Mouse (Mus musculus) cerebellum, adult 18-20 months (tissue): ENCODE results near the gene Zfp638.
A peak's percentile ranks its signal among the peaks of the same experiment; 100 is the strongest.

Experiments used
- DNase-seq, 2 experiments: peaks; one replicate each; pipeline ENCODE4 v3.0.0; 2021

The Zfp638 gene

DNA sequence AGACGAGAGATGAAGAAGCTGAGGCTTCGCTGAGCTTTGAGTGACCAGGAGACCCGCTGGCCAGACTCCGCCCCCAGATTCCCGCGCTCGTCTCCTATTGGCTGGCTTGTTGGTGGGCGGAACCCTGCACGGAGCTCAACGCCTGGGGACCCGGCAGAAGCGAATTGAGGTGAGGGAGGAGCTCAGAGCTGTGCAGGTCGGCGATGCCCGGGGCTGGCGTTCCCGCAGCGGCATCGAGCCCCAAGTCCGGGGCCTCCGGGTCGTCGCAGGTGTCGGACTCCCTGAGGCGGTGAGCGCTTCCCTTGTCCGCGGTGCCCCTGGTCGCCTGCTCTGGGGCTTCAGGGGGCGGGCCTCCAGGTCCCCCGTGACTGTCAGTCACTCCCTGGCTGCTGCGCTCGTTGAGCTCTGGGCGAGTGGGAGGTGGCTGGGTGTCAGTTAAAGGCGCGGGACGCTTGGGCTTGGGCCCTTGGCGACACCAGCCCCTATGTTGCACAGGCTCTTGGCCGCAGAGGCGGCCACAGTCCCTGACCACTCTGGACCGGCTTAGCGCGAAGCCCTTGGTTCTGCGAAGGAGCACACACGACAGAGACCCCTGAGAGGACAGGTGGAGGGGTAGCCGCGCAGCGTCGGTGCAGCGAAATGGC is at the start of gene Zfp638:
Gene Zfp638 (plus strand): TSS at position 156 of the 644 bp plus-strand sequence.
- peak; percentile 96 for DNase-seq

DNA sequence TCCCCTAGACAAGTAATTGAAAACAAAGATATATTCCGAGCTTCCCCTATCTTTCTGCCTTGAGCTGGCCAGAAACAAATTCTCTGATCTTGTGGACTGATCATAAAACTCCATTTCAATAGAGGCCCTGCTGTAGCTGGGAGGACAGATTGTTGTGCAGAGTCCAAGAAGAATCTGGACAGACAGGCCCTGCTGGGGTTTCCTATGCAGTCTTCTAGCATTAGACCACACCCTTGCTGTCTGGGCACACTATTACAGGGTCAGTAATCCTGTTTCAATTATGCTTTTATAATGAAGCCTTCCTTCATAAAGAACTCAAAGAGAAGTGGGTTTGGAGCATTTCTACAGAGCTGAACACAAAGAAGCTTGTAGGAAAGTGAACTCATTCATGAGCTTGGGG is 47.9 kb upstream of the Zfp638 start:
- no peak for DNase-seq

DNA sequence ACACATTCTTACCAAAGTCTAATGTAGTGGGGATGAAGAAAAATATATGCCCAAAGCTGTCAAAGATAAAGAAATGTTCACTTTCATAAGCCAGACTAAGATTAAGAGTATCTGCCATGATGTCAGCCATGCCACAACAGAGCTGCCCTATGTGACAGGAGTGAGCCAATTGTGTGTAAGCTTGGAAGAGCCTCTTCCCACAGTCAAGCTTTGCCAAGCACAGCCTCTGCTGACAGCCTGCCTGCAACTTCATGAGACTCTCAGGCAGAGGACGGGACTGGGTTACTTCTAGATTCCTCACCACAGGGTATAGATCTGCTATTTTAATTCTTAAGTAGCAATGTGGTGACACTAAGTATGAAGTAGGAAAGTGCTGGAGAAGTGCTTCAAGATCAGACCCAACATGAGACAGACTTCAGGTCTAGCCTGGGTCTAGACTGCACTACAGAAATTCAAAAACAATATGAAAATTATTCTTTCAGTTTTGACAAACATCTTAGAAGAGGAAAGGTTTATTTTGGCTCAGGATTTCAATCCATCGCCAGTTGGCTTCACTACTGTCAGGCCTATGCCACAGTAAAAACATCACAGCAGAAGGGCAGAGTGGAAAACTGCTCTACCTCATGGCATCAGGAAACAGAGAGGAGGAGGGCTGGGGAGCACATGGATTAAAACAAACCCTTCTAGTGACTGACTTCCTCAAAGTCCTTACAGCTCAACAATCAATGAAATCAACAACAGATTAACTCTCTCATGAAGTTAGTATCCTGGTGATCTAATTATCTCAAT is 46.0 kb upstream of the Zfp638 start:
- DNase-seq, result no peak

DNA sequence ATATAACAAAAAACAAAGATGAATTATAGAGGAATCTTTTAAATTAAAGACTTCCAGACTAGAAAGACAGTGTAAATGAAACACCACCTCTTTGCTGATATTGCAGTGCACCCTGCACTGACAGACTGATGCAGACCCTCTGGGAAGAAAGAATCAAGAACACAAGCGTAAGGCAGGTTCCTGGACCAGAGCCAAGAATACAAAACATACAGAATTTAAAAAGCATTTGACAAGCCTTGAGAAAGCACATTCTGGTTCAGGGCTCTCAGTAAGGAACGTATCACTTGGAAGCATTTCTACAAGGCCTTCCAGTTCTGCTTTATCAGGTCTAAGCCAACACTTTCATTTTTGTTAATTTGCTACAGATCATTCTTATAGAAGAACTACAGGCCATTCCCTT is 45.1 kb upstream of the Zfp638 start:
- DNase-seq, result no peak

DNA sequence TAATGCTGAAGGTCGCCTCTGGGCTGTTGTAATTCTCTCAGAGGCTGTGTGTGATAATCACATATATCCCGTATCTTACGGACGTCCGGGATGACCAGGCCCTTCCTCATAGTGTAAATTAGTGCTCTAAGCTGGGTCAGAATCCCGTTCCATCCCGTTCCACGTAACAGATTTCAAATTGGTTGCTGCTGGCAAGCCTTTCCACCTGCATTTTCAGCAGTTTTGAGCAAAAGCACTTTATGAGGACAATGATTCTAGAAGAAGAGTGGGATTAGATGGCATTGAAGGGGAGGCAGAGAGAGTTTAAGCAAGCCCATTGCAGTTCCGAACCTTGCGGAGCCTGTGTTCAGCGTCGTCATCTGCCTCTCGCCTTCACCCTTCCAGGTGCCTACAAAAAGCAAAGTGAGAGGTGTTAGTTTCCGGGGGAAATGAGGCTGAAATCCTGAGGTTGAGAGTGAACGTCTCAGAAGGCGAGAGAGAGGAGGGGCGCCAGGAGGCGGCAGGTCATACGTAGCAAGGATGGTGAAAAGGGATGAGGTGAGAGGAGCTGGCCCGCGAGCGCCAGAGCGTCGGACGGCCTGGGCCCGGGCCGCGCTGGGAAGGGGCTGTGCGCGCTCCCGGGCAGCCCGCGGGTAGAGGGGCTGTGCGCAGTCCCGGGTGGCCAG is 35.8 kb upstream of the Zfp638 start:
- DNase-seq, result peak in 1 of 2 experiments; percentile 18

DNA sequence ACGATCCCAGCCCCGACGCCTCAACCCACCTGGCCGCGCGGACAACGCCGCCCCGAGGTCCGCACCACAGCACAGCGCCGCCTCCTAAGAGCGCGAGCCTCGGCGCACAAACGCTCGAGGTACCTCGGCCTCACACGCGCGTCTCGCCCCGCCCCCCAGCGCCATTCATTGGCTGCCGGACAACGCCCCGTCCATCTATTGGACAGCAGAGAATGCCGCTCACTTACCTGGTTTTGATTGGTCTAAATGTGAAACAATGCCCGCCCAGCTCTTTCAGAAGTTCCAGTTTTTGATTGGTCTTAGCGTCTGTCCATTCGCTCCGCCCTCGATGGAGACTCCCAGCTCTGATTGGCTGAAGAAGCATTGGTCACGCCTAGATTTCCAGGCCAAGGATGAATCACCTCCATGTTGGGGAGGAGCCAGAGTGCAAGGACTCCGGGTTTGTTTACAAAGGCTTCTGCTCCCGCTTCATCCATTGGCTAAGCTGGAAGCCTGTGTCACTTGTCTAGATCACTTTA is 35.2 kb upstream of the Zfp638 start, which contains the start of gene Paip2b:
Gene Paip2b (minus strand): TSS at position 136 of the 518 bp plus-strand sequence.
- peak; percentile 99 for DNase-seq

DNA sequence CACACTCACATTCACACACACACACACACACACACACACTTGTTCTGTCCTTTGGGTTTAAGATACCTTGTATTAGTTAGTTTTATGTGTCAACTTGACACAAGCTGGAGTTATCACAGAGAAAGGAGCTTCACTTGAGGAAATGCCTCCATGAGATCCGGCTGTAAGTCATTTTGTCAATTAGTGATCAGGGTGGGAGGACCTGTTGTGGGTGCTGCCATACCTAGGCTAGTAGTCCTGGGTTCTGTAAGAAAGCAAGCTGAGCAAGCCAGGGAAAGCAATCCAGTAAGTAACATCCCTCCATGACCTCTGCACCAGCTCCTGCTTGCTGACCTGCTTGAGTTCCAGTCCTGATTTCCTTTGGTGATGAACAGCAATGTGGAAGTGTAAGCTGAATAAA is 34.5 kb upstream of the Zfp638 start:
- DNase-seq, result peak in 1 of 2 experiments; percentile 19

DNA sequence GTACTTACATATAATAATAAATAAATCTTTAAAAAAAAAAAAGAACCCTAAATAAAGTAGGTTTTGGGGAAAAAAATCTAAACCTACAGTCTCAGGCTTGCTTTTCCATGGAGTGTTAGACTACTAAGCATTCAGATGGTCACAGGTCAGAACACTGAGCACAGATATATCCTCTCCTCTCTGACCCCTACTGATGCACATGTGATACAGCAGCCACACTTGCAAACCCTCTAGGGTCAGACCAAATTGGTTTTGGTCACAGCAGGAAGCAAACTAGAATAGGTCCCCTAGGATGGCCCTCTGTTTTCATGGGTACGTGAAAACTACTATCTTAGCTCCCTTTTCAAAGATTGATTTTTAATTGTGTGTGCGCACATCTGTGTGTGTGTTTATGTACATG is 30.1 kb upstream of the Zfp638 start:
- no peak for DNase-seq

DNA sequence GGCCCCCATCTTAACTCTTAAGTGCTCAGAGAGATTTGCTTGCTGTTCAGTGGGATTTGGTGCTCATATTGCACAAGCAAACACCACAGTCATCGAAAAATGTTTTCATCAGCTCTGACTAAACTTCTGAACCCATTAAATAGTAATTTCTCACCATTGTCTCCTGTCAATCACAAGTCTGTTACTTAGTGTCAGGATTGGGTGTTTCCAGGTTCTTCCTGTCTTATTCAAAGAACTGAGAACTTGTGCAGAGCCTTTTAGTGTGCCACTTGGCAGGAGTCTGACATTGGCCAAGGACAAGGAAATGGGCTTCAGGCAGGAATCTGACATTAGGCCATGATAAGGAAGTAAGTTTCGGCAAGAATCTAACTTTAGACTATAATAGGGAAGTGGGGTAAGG is 28.9 kb upstream of the Zfp638 start:
- no peak for DNase-seq

DNA sequence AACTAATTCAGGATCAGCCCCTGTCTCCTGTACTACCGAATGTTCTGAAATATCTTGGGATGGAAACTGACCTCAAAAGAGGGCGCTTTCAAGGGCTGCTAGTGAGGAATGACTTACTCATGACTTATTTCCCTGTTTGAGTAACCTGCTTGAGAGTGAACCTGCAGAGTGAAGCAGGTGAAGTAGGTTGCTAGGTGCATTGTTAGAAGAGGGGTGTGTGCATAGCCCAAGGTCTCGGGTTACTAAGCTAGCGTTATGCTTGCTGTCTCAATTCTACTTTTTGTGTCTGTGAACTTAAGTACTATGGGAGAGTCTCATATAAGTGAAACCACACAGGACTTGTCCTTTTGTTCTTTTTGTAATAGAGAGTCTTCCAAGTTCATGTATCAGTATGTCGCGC is 26.8 kb upstream of the Zfp638 start:
- DNase-seq, result no peak

DNA sequence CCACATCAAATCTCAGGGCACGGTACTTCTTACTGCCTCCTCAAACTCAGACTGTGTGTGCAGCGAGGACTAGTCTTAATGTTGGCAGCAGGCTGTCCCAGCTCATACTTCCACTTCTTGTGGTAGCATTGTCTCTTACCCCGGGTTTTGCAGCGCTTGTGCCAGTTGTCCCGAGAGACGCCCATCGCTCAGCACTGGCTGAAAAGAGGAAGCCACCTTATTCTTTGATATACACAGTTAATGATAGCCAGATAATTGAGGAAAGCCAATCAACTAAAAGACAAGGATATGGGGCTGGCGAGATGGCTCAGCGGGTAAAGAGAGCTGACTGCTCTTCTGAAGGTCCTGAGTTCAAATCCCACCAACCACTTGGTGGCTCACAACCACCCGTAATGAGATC is 22.0 kb upstream of the Zfp638 start:
- DNase-seq, result no peak

DNA sequence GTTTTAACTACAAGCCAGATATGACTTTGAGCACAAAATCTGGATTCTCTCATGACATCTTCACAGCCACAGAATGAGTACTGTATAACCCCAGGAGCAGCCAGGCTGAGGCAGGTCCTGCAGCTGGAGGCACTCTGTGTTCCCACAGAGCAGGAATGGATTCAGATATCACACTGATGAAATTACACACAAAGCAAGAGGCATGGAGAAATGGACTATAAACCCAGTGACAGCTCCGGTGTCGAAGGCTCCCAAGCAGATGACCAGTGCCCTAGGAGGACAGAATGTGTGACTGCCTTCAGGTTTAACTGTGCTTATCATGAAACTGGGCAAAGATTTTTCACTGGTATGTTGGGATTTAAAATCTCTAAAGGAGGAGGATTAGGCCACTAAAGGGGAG is 20.8 kb upstream of the Zfp638 start:
- DNase-seq, result no peak

DNA sequence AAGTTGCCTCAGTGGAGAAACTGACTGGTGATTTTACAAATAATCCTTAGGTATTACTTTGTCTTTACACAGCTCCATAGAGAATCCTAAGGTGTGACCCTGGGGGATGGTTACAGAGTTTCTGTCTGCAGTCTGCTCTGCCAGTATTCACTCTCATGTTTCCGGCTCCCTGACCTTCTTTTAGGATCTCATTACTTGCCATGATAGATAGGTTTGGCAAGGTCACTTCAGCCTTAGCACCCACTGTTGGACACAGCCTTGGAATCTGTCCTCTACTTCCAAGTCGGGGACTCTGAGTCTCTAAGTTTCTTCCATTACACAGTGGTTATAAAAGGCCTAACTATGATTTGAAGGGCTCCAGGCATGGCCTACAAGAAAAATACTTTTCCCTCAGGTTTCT is 17.5 kb upstream of the Zfp638 start:
- no peak for DNase-seq

DNA sequence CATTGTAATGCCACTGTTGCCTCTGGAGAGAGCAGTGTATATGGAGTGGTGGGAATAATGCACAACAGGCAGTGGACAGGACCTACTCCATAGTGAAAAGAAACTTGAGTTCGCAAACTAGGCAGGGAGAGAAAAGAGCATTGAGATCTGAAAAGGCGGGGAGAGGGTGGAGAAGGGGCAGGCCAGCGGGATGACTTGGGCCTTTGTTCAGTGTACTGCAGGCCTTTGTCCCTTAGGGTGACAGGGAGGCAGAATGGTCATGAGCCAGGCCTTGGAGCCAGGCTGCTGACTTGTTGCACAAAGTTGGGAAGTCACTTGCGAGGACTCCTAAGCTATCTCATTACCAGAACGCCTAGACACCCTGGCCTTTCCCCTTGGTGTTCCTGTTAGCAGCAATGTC is 9.4 kb upstream of the Zfp638 start:
- DNase-seq, result peak in 1 of 2 experiments; percentile 13

DNA sequence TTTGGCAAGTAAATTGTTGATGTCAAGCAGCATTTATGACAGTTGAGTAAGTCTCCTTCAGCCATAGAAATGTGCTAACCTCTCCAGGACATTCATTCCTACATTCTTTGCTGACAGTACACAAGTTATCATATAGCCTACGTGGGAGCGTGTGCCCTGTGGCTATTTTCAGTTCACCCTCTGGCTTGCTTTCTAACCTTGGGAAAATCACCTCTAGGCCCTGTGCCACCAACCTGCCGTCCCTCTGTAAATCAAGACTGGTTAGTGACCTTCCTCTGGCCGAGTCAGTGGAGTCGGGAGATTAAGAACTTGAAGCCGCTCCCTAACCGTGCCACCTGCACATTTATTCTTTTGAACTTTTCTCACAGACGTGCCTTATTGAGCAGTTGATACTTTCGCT is 6.9 kb upstream of the Zfp638 start:
- no peak for DNase-seq

DNA sequence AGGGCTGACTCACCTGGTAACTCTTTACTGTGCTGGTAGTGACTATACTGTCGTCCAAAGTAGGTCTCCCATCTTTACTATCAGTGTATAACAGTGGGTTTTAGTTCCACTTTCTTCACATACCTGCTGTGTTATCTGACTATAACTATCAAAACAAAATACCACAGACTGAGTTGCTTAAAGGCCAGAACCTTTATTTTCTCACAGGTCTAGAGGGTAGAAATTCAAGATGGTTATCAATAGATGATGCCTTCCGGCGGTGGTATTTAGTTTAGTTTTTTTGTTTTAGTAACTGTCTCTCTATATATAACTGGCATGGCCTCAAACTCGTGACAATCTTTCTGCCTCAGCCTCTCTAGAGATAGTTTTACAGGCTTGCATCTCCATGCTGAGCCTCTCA is 3.4 kb upstream of the Zfp638 start:
- no peak for DNase-seq

DNA sequence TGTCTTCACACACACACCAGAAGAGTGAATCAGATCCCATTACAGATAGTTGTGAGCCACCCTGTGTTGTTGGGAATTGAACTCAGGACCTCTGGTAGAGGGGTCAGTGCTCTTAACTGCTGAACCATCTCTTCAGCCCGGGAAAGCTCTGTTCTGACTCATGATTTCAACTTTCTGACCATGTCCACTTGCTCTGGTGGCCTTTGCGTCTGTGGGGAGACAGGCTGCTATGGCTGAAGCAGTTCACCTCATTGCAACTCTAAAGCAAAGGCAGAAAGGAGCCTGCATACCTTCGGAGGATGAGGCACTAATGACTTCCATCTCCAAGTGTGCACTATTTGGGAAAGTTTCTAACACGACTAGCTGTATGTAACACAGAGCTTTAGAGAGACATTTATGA is 486 bp upstream of the Zfp638 start:
- no peak for DNase-seq

DNA sequence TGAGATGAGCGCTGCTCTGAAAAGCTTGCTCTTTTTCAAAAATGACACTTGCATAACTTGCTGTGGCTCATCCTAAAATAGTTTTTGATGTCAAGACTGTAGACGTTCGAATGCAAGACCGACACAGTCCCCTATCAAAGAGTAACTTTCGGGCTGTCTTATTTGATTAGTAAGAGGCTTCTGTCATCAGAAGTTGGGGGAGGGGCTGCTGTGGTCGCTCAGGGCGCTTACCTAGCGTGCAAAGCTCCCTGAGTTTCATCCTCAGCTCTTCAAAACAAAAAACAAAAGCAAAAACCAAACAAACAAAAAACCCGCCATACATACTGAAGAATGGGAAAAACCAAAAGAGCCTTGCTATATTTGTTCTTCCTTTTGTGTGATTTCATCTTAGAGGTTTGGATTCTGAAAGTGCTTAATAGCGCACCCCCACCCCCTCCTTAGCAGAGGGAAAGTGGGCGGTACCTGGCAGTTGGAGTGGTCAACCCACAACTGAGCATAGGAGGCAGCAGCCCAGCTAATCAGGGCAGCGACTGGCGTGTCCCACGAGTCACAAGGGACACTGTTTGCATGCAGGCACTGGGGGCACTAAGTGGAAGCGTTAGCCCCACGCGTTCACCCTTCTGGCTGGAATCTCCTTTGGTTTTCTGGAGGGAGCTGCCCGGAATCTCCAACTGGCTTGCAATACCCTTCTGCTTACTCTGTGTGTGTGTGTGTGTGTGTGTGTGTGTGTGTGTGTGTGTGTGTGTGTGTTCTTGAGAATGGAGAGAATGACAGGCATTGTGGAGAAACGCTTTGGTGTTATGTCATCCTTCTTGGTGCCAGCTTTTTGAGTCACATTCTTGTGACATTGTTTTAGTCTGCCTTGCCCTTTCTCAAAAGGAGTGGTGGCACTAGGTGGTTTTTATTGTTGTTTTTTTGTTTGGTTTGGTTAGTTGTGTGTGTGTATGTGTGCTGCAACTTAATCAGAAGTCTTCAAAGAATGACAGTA is 983 bp downstream of the Zfp638 start:
- peak; percentile 47 to 64 for DNase-seq

DNA sequence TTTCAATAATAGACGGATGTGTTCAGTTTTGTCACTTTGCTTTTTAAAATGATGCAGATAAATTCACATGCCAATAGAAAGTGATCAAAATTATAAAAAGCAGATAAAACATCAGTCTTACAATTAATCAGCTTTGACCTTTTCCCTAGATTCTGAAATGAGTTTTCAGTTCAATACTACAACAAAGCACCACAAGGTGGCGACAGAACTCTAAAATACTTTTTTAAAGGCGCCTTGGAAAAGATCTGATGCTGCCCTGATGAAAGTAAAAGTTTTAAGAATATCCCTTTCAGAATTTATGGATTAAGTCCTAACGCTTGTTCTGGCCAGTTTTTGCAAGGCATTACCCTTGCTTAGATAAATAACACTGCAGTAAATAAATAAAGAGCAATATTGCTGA is 12.9 kb downstream of the Zfp638 start:
- peak; percentile 47 to 66 for DNase-seq

DNA sequence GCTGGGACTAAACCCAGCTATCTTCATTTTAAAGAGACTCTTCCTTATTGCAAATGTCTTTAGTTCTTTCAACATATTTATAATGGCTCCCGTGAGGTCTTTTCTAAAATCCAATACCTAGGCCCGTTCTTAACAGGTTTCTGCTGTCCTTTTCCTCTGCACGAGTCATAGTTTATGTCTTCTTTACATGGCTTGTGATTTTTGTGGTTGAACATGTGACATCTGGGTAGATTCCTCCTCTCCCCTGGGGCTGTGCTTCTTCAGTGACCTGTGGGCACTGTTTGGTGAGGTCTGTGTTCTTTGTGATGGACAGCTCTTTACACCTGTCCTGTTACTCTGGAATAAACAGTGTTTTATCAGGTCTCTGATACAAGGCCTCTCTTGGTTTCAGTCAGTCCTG is 19.9 kb downstream of the Zfp638 start:
- no peak for DNase-seq

DNA sequence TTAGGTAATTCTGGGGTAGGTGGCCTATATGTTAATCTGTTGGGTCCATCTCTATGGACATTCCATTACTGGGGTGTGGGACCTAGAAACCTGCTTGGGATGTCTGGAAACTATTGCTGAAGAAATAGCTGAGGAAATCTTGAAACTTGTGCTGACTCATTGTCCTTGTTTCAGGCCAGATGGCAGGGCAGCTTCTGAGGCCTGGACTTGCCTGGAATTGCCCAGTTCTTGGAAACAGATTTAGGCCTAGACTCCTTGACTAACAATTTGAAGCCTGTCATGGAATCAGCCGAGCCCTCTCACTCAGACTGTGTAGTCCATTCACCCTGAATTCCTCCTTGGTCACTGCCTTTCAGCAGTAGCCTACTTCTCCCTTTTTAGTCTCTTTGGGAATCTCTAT is 21.9 kb downstream of the Zfp638 start:
- DNase-seq, result no peak

DNA sequence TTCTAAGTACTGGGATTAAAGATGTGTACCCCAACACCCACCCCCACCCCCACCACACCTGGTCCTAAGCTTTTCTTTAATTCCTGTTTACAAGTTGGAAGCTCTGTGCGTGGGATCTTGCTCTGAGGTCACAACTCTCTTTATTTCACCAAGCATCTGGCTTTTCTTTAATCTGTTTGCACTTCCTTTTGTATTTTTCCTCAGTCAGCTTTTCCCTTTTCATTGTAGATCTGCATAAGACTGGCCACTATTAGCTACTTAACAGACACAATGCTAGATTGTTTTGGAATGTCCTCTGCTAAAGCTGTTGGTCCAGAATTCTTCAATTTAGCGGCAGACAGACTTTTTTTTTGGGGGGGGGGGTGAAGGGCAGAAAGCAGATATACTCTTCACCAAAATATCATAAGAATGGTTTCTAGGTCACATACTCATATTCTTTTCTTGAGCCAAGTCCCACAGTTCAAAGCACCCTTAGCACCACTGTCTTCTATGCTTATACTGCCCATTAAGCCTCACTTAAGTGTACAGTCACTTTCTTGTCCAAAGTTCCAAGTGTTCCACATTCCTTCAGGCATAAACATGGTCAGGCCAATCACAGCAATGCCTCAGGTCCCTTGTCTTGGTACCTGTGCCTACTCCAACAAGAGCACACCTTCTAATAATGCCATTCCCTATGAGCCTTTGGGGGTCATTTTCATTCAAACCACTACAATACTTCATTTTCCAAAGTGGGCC is 23.5 kb downstream of the Zfp638 start:
- DNase-seq, result no peak
